Mouse (Mus musculus): Measurements from ENCODE around the gene Pdlim7. TPM values are rescaled to one million over a fixed set of nuclear protein-coding genes. Genes with fewer than 3 reads are reported as not detected.

The Pdlim7 gene
- total RNA-seq, 2 experiments from 2014 or later, result 544 to 627 TPM

DNA sequence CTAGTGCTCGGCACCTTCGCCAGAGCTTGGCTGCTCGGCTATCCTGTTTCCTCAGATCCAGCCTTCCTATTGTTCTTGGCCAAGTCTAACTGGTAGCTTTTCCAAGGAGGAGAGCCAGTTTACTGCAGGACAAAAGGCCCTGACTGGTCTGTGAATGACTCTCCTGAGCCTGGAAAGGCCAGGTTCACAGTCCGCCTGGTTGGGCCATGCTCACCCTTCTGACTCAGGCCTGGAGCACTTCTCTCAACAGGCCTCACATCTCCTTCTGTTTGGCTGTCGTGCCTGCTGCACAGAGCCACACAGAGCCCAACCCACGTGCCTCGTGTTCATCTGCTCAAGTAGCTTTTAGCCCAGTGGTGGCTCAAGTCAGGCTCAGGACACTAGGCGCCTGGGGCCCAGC is 9.3 kb upstream of the Pdlim7 start:
- peak; percentile 47 for DNase-seq

DNA sequence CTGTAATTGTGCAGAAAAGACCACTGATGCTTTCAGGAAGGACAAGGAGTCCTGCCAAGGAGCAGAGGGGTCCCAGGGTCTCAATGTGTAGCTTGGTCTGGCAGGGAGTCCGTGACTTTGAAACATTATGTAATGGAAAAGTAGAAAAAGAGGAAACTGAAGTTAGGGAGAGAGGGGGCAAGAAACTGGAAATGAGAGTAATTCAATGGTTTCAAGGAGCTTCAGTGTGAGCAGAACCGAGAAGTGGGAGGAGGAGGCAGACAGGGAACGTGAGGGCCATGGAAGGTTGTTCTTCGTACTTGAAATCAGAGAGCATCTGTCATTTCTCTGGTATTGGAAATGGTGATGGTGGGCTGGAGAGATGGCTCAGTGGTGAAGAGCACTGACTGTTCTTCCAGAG is 6.1 kb upstream of the Pdlim7 start:
- no peak for DNase-seq

- peak; percentile 68 for DNase-seq
Observed at GRCm38 (mm10) chr13:55516955-55517354, 3.5 kb upstream of the Pdlim7 start.

DNA sequence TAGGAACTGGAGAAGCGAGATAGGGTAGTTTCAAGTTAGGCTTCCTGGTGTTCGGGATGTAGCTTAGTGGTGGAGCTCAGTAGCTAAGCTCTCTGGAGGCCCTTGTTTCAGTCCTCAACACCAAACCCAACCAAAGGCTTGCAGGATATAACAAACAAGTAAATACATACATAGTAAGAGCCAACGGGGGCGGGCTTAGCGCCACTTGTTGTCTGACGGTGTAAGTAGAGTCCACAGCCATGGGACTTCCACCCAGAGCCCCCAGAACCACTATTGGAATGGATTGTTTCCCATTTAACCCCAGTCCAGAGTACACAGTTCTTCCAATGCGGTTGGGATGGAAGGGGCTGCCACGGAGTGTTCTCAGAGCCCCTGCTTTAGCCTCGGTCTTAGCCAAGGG is 352 bp upstream of the Pdlim7 start:
- no peak for DNase-seq

DNA sequence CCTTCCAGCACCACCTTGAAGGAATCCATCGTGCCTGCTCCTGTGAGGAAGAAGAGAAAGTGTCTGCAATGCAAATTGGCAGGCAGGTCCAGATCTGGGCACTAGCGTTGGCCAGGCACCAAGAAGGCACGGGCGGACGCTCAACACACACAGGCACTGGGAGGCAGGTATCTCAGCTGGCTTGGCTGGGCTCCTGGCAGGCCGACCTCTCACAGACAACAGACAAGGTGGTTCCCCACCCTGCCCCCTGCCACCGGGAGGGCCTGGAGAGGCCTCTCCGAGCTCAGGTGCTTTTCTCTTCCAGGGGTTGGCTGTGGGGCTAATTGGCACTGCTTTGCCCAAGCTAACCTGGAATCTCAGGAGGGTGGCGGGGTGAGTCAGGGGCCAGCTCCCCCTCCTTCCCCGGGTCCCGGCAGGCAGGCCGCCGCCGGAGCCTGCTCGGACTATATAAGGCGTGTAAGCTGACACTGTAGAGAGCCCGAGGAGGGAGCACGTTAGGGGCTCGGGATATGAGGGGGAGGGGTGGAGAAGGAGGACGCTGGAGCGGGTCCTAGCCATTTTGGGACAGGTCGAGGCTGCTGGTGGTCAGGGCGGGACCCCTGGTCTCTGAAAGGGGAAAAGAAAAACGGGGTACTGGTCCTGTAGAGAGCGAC is 971 bp downstream of the Pdlim7 start:
- peak; percentile 82 for DNase-seq

DNA sequence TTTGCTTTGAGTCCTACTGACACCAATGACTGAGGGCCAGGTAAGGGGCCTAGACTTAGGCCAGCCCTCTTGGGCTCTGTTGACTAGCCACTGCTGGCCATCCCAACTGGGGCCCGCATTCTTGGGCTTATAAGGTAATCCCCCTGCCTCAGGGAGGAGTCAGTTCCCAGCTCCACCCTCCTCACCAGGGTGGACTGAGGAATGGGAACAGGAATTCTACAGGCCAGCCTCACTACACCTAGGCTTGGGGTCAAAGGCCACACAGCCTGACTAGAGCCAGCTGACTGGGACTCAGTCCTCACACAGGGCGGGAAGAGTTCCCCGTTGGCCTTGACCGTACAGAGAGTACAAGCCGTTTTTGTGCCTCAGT is 2.0 kb downstream of the Pdlim7 start:
- DNase-seq, result no peak

DNA sequence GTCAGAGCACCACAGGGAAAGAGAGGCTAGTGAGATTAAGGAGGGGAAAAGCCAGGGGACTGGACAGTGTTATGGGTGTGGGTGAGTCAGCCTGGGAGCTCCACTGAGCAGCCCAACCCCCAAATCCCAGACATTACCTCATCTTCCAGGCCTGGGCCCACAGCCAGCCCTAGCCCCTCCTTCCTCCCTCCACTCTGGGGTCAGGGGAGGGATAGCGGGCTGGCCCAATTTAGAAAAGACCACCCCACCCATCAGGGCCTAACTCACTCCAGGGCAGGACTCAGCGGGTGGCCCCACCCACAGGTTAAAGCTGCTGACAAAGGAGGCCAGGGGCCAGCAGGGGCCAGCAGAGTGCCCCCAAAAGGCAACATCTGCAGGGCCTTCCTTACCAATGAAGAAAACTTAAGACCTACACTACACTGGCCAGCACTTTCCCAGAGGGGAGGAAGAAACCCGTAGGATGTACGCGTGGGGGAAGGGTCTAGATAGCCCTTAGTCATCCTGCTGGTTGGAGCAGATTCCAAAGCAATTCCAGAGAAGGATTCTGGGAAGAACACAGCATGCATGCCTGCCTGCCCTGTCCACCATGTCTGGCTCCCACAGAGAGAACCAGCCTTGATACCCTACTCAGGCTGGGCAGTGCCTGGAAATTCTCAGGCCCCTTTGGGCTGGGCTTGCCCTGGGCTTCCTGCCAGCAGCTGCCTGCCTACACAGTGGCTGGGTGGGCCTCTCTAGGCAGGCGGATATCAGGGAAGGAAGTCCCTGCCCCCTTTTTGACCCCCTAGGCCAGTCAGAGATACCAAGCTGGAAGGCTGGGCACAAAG is 2.6 kb downstream of the Pdlim7 start:
- peak; percentile 90 for DNase-seq

- no peak for DNase-seq
Observed at GRCm38 (mm10) chr13:55510332-55510667, 3.2 kb downstream of the Pdlim7 start.

DNA sequence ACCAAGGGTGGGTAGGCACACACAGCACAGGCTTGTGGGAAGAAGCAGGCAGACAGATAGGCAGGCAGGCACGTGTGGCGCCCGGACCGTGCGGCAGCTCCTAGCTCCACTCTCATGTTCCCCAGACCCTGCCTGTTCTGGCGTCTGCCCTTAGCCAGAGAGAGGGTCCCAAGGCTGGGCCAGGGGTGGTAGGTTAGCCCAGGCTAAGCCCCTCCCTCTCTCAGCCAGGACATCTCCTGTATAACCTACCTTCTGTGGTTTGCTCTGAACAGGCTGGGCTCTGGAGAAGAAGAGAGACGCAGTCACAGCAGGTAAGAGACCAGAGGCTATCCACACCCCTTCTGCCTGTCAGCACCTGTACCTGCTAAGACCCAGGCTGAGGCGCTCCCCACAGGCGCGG is 4.9 kb downstream of the Pdlim7 start:
- no peak for DNase-seq

GRCm38 (mm10) chr13:55507877-55508276 is 5.6 kb downstream of the Pdlim7 start:
- no peak for DNase-seq

DNA sequence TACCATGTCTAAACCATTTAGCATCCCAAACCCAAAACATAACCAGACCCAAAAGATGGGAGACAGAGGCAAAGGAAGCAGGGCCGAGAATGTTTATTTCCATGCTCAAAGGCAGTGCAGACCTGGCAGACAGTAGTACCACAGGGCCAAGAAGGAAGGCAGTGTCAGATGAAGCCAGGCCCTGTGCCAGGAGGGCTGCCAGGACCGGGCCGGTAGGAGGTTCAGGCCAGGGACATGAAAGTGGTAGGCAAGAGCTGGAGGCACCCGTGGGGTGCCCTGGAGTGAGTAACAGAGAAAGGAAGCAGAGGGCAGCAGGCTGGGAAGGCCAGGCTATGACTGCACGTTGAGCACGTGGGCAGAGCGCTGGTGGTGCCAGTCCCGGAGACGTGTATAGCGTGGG is 6.8 kb downstream of the Pdlim7 start:
- peak; percentile 74 for DNase-seq

- no peak for DNase-seq
Observed at GRCm38 (mm10) chr13:55505810-55506209, 7.7 kb downstream of the Pdlim7 start.

DNA sequence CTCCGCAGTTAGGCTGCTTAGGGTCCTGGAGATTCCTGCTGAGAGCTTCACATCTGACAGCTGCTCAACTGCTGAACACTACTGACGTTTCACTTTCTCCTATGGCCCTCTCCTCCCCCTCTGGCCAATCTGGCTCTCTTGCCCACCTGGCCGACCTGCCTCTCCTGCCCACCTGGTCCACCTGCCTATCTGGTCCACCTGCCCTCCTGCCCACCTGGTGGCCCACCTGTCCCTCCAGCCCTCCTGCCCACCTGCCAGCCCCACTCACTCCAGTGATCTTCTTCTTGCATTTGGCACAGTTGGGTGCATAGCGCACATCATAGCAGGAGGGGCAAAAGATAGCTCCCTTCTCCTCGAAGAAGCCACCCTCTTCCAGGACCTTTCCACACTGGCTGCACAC is 9.1 kb downstream of the Pdlim7 start:
- no peak for DNase-seq

DNA sequence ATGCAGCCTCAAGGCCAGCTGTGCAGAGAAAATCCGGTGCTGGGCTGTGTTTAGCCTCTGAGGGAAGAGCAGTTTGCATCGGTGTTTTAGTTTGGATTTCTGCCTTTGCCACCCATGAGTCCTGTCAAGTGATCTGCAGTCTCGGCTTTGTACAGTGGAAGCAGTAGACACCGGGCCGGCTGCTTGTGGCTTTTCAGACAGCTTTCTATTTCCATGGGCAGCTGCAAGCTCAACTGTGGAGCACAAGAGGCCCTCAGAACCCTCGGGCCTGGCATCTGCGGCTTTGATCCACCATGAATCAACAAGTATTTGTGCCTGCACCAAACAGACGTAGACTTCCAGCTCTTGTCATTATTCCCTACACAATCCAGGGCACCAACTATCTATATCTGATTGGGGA is 11.1 kb downstream of the Pdlim7 start:
- DNase-seq, result no peak

GRCm38 (mm10) chr13:55500575-55500974 is 12.9 kb downstream of the Pdlim7 start:
- DNase-seq, result no peak

DNA sequence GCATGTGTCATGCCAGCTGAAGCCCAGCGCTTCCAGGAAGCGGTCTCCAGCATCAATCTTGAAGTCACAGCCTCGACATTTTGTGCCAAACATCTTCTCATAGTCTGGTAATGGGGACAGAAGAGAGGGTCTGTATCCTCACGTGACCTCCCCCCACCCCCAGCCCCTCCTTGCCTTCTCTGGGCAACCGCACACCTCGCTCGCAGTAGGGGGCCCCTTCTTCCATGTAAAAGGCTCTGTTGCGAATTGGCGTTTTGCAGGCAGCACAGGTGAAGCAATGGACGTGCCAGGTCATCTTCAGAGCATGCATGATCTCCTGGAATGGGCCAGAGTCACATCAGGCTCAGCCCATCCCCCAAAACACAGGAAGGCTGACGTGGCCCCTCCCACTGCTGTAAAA is 14.6 kb downstream of the Pdlim7 start:
- DNase-seq, result no peak

GRCm38 (mm10) chr13:55496661-55497060 is 16.8 kb downstream of the Pdlim7 start:
- no peak for DNase-seq

- no peak for DNase-seq
Observed at GRCm38 (mm10) chr13:55495702-55496101, 17.8 kb downstream of the Pdlim7 start.

DNA sequence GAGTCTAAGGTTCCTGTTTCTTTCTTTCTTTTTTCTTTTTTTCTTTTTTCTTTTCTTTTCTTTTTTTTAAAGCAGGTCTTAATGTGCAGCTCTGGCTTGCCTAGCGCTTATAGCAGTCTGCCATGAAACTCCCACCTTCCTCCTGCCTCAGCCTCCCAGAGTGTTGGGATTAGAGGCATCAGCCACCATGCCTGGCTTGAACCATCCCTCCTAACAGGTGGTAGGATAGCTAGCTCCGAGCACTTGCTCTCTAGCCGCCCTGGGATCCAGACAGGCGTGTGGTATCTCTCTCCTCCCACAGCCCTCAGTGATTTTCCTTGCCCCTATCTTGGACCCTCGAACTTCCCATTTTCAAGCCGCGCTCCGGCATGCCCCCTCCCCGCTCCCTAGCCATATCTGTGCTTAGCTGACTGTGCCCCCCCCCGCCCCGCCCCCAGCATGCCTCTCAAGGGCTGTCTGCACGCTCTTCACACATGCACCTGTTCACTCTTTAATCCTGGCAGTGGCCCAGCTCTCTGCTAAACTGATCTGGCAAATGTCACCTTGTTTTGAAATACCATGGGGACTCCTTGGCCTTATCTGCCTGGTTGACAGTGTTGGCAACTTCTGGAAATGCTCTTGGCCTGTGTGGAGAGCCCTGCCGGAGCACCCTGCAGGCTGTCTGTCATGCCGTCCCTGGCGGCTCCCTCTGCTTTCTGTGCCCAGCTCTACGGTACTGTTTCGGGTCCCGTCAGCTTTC is 18.4 kb downstream of the Pdlim7 start:
- peak; percentile 78 for DNase-seq

- DNase-seq, result no peak
Observed at GRCm38 (mm10) chr13:55494257-55494656, 19.2 kb downstream of the Pdlim7 start.

- peak; percentile 70 for DNase-seq
Observed at GRCm38 (mm10) chr13:55487578-55488498, 25.6 kb downstream of the Pdlim7 start, which contains the start of gene Dbn1. TSS of gene Dbn1 (minus strand) at chr13:55488111.

DNA sequence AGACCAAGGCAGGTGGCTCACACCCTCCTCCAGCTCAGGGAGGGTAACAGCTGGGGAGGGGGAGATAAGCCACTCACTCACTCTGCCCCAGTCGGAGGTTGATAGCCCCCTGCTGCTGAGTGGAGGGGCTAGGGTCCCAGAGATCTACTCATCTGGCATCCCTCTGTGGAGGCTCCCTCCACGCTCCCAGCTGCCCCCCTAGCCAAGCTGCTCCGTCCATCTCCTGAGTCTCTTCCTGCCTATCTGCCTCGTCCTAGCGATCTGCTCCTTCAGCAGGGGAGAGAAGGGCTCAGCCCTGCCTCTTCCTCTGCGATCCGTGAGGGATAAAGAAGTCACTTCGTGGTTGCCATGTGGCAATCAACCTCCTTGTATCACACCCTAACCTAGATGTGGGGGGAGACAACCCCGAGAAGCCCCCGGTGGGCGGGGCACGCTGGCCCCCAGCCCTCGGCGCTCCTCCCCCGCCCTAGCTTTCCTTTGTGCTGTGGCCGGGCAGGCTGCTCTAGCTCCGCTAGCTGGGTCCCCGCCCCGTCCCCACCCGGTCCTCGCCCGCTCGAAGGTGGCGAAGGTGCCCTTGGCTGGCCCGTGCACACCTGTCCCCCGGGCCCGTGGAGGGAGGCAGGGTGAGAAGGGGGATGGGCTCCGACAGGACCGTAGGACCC is 26.4 kb downstream of the Pdlim7 start:
- no peak for DNase-seq
